Mouse (Mus musculus): ENCODE results near the gene Cmtm3. TPM values are rescaled to one million over a fixed set of nuclear protein-coding genes. Genes with fewer than 3 reads are reported as not detected.

Gene Cmtm3
- total and polyA plus RNA-seq, 2 experiments from 2014 or later = 29.0 to 64.6 TPM

DNA sequence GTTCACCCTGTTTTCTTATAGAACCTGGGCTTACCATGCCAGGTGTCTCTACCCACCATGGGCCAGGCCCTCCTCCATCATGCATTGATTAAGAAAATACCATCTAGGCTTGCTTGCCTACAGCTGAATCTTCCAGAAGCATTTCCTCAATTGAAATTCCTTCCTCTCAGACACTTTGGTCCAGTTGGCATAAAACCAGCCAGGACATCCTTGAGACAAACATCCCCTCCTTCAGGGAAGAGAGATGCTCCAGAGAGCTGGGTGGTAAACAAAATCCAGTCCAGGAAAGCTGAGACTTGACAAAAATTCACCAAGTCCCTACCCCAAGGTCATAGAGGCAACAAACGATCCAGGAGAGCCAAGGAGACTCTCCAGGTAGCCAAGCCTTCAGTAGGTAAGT lies 5.0 kb upstream of the Cmtm3 start:
- H3K36me3 ChIP-seq (replicated peaks; ENCODE audit: control insufficient read depth, insufficient read depth, low read length) = no peaks in the 10 kb centered on the region
- no peak overlapping the region for H3K4me2 ChIP-seq (ENCODE audit: low read depth, low read length)
- no peak overlapping the region for H3K27ac ChIP-seq (ENCODE audit: low read depth)
- no peak for ATAC-seq (ENCODE audit: insufficient read depth, low read depth)
- H3K9ac ChIP-seq (replicated peaks; ENCODE audit: low read depth, low read length) = no peak overlapping the region
- H3K27me3 ChIP-seq (ENCODE audit: control insufficient read depth, insufficient read depth, low read length) = no peaks in the 10 kb centered on the region
- H3K9me3 ChIP-seq (replicated peaks; ENCODE audit: control insufficient read depth, low read length) = no peaks in the 10 kb centered on the region
- no peaks in the 10 kb centered on the region for H3K4me1 ChIP-seq (ENCODE audit: control insufficient read depth, insufficient read depth)
- no peak for TF ChIP-seq EP300 (IDR thresholded peaks at IDR 0.05; ENCODE audit: low read depth)
- TF ChIP-seq CTCF (IDR thresholded peaks at IDR 0.05; ENCODE audit: low read depth) = no peak
- H3K4me3 ChIP-seq (ENCODE audit: low read depth, low read length) = no peak overlapping the region
- WGBS = 82% methylated on average over 1 of the region's 1 CpGs
- no peak for DNase-seq (ENCODE audit: low spot score)

DNA sequence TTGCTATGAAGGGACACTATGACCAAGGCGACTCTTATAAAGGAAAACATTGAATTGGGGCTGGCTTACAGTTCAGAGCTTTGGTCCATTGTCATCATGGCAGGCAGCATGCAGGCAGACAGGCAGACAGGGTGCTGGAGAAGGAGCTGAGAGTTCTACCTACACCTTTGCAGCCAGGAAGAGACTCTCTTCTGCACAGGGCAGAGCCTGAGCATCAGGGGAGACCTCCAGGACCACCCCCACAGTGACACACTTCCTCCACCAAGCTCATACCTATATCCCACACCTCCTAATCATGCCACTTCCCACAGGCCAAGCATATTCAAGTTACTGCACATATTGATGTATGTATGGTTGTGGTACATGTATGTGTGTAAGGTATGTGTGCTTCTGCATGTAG lies 2.4 kb upstream of the Cmtm3 start:
- Histone ChIP-seq H3K27ac (ENCODE audit: low read depth) (no peak overlapping the region), H3K9ac (replicated peaks; ENCODE audit: low read depth, low read length) (no peak overlapping the region), H3K4me1 (ENCODE audit: control insufficient read depth, insufficient read depth) (no peaks in the 10 kb centered on the region; the same call in 1 of the 2 replicates), H3K27me3 (ENCODE audit: control insufficient read depth, insufficient read depth, low read length) (no peaks in the 10 kb centered on the region), H3K9me3 (replicated peaks; ENCODE audit: control insufficient read depth, low read length) (no peaks in the 10 kb centered on the region), H3K36me3 (replicated peaks; ENCODE audit: control insufficient read depth, insufficient read depth, low read length) (no peaks in the 10 kb centered on the region), H3K4me3 (ENCODE audit: low read depth, low read length) (no peak overlapping the region), H3K4me2 (ENCODE audit: low read depth, low read length) (no peak overlapping the region)
- no peak for DNase-seq (ENCODE audit: low spot score)
- WGBS = 86% methylated on average over 1 of the region's 1 CpGs
- ATAC-seq (ENCODE audit: insufficient read depth, low read depth) = no peak
- TF ChIP-seq CTCF (IDR thresholded peaks at IDR 0.05; ENCODE audit: low read depth) (no peak), EP300 (IDR thresholded peaks at IDR 0.05; ENCODE audit: low read depth) (no peak)

DNA sequence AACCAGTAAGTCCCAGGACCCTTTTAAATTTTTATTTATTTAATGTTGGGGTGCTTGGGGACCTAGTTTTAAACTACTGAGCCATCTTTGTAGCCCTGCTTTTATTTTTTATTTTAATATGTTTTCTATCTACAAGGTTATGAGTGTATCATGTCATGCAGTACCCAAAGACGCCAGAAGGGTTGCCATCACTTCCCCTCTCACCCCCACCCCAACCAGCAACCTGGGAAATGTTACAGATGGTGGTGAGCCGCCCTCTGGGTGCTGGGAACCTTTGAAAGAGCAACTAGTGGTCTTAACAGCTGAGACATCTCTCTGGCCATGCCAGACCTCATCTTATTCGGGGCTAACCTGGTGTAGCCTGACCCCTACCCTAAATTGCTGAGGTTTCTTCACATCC lies 1.3 kb upstream of the Cmtm3 start:
- Histone ChIP-seq H3K27ac (ENCODE audit: low read depth) (no peak overlapping the region), H3K36me3 (replicated peaks; ENCODE audit: control insufficient read depth, insufficient read depth, low read length) (no peaks in the 10 kb centered on the region), H3K9me3 (replicated peaks; ENCODE audit: control insufficient read depth, low read length) (no peaks in the 10 kb centered on the region), H3K4me2 (ENCODE audit: low read depth, low read length) (no peak overlapping the region), H3K4me1 (ENCODE audit: control insufficient read depth, insufficient read depth) (no peaks in the 10 kb centered on the region; the same call in 1 of the 2 replicates), H3K9ac (replicated peaks; ENCODE audit: low read depth, low read length) (no peak overlapping the region), H3K4me3 (ENCODE audit: low read depth, low read length) (no peak overlapping the region), H3K27me3 (ENCODE audit: control insufficient read depth, insufficient read depth, low read length) (no peaks in the 10 kb centered on the region)
- DNase-seq (ENCODE audit: low spot score) (no peak), ATAC-seq (ENCODE audit: insufficient read depth, low read depth) (no peak)
- WGBS = 57% methylated on average over 3 of the region's 3 CpGs
- no peak for TF ChIP-seq CTCF (IDR thresholded peaks at IDR 0.05; ENCODE audit: low read depth)
- TF ChIP-seq EP300 (IDR thresholded peaks at IDR 0.05; ENCODE audit: low read depth) = no peak

DNA sequence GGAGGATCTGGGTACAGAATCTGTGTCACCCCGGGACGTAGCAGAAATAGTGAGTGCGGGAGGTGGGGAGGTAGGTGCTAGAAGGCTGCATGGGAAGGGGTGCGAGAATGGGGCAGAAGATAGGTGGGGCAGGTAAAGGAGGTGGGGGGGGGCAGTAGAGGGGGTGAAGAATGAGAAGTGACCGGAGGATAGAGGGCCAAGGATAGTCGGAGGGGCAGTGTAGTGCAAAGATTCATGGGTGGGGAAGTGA lies 698 bp downstream of the Cmtm3 start:
- ATAC-seq (ENCODE audit: insufficient read depth, low read depth) (no peak), DNase-seq (ENCODE audit: low spot score) (no peak)
- no peaks in the 10 kb centered on the region; the same call in 1 of the 2 replicates for H3K36me3 ChIP-seq (replicated peaks; ENCODE audit: control insufficient read depth, insufficient read depth, low read length)
- no peaks in the 10 kb centered on the region; the same call in 1 of the 2 replicates for H3K4me1 ChIP-seq (ENCODE audit: control insufficient read depth, insufficient read depth)
- H3K4me2 ChIP-seq (ENCODE audit: low read depth, low read length) = peak overlapping the region; percentile 85
- WGBS = under 1% methylated on average over 6 of the region's 6 CpGs
- H3K9ac ChIP-seq (replicated peaks; ENCODE audit: low read depth, low read length) = peak overlapping the region; percentile 73
- H3K27ac ChIP-seq (ENCODE audit: low read depth) = peak overlapping the region; percentile 90
- no peaks in the 10 kb centered on the region for H3K27me3 ChIP-seq (ENCODE audit: control insufficient read depth, insufficient read depth, low read length)
- H3K9me3 ChIP-seq (replicated peaks; ENCODE audit: control insufficient read depth, low read length) = no peaks in the 10 kb centered on the region
- peak overlapping the region; percentile 63 for H3K4me3 ChIP-seq (ENCODE audit: low read depth, low read length)
- TF ChIP-seq CTCF (IDR thresholded peaks at IDR 0.05; ENCODE audit: low read depth) (no peak), EP300 (IDR thresholded peaks at IDR 0.05; ENCODE audit: low read depth) (no peak)

DNA sequence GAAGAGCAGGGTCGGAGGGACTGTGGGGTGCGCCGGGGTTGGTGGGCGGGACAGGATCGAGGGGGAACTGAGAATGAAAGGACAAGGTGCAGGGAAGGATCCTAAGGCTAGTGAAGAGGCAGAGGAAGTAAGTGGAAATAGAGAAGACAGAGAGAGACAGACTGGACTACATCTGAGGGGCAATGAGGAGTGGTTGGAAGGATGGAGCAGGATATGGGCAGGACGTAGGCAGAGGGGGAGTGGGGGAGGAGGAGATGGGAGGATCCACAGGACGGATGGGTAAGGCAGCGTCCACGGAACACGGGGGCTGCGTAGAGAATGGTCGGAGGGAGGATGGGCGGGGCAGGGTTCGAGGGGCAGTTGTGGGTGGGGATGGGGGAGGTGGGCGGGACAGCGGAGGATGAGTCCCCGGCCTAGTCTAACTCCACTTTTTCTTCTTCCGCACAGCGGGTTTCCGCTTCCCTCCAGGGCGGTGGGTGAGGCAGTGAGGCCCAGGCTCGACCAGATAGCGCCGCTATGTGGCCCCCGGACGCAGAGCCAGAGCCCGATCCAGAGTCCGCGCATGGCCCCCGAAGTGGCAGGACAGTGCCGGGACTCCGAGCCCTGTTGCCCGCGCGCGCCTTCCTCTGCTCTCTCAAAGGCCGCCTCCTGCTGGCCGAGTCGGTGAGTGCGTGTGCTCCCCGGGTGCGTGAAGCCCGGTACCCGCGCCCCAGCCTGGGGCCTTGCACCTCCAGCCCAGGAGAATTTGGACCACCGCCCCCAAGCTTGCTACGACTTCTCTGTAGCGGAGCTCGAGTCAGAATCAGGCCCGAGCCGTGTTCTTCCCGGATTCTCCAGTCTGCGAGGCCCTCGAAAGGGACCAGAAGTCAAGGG lies 1.3 kb downstream of the Cmtm3 start:
- under 1% methylated on average over 47 of the region's 54 CpGs for WGBS
- peak; percentile 60 for ATAC-seq (ENCODE audit: insufficient read depth, low read depth)
- peak; percentile 35; the same call in 1 of the 2 replicates for TF ChIP-seq EP300 (IDR thresholded peaks at IDR 0.05; ENCODE audit: low read depth)
- TF ChIP-seq CTCF (IDR thresholded peaks at IDR 0.05; ENCODE audit: low read depth) = peak; percentile 60
- H3K4me2 ChIP-seq (ENCODE audit: low read depth, low read length) = peak overlapping the region; percentile 85
- H3K27ac ChIP-seq (ENCODE audit: low read depth) = peak overlapping the region; percentile 90
- H3K27me3 ChIP-seq (ENCODE audit: control insufficient read depth, insufficient read depth, low read length) = no peaks in the 10 kb centered on the region
- H3K9me3 ChIP-seq (replicated peaks; ENCODE audit: control insufficient read depth, low read length) = no peaks in the 10 kb centered on the region
- DNase-seq (ENCODE audit: low spot score) = peak; percentile 79
- peak overlapping the region; percentile 73 for H3K9ac ChIP-seq (replicated peaks; ENCODE audit: low read depth, low read length)
- no peaks in the 10 kb centered on the region; the same call in 1 of the 2 replicates for H3K4me1 ChIP-seq (ENCODE audit: control insufficient read depth, insufficient read depth)
- no peaks in the 10 kb centered on the region; the same call in 1 of the 2 replicates for H3K36me3 ChIP-seq (replicated peaks; ENCODE audit: control insufficient read depth, insufficient read depth, low read length)
- peak overlapping the region; percentile 63 for H3K4me3 ChIP-seq (ENCODE audit: low read depth, low read length)

All from heart, postnatal 0 days (tissue).